Mouse (Mus musculus): ENCODE measurements around the gene Ndufaf8. TPM values are rescaled to one million over a fixed set of nuclear protein-coding genes. Genes with fewer than 3 reads are reported as not detected.

The Ndufaf8 gene
- total and polyA plus RNA-seq, 2 experiments from 2014 or later, result 16.7 to 58.1 TPM

GRCm38 (mm10) chr11:120085891-120086627 is 12.7 kb upstream of the Ndufaf8 start:
- Histone ChIP-seq H3K27ac (ENCODE audit: low read depth, low read length) (peak overlapping the region; percentile 66), H3K4me2 (ENCODE audit: low read depth) (peak overlapping the region; percentile 87), H3K4me1 (ENCODE audit: insufficient read depth) (peaks cover 9% of the 10 kb centered on the region), H3K9ac (peak overlapping the region; percentile 87), H3K36me3 (ENCODE audit: insufficient read depth) (peaks cover 32% of the 10 kb centered on the region), H3K27me3 (ENCODE audit: insufficient read depth, low read length) (no peaks in the 10 kb centered on the region), H3K4me3 (ENCODE audit: low read depth, low read length) (peak overlapping the region; percentile 77), H3K9me3 (ENCODE audit: low read length) (no peaks in the 10 kb centered on the region)
- DNase-seq, result peak; percentile 41
- under 1% methylated on average over 24 of the region's 25 CpGs for WGBS
- peak; percentile 59 for ATAC-seq
- no peak for TF ChIP-seq CTCF (IDR thresholded peaks at IDR 0.05; ENCODE audit: low read depth)

GRCm38 (mm10) chr11:120086702-120087152 is 12.0 kb upstream of the Ndufaf8 start, which contains the start of gene Cep131:
Cep131 (minus strand) TSS chr11:120086827.
- DNase-seq (peak; percentile 97), ATAC-seq (peak; percentile 100)
- peak within 1 kb of the TSS; percentile 87 for H3K4me2 ChIP-seq (ENCODE audit: low read depth)
- 1% methylated on average over 38 of the region's 42 CpGs for WGBS
- peaks cover 9% of the 10 kb centered on the region for H3K4me1 ChIP-seq (ENCODE audit: insufficient read depth)
- peak within 1 kb of the TSS; percentile 66 for H3K27ac ChIP-seq (ENCODE audit: low read depth, low read length)
- no peaks in the 10 kb centered on the region for H3K9me3 ChIP-seq (ENCODE audit: low read length)
- no peaks in the 10 kb centered on the region for H3K27me3 ChIP-seq (ENCODE audit: insufficient read depth, low read length)
- no peak for TF ChIP-seq CTCF (IDR thresholded peaks at IDR 0.05; ENCODE audit: low read depth)
- peak within 1 kb of the TSS; percentile 77 for H3K4me3 ChIP-seq (ENCODE audit: low read depth, low read length)
- peaks cover 33% of the 10 kb centered on the region for H3K36me3 ChIP-seq (ENCODE audit: insufficient read depth)
- peak within 1 kb of the TSS; percentile 87 for H3K9ac ChIP-seq

GRCm38 (mm10) chr11:120090661-120091060 is 8.1 kb upstream of the Ndufaf8 start:
- WGBS, result 90% methylated on average over 4 of the region's 4 CpGs
- Histone ChIP-seq H3K9me3 (ENCODE audit: low read length) (no peaks in the 10 kb centered on the region), H3K4me3 (ENCODE audit: low read depth, low read length) (no peak overlapping the region), H3K27ac (ENCODE audit: low read depth, low read length) (no peak overlapping the region), H3K4me1 (ENCODE audit: insufficient read depth) (peaks cover 4% of the 10 kb centered on the region; the same call in 1 of the 2 replicates), H3K9ac (no peak overlapping the region), H3K36me3 (ENCODE audit: insufficient read depth) (peaks cover 51% of the 10 kb centered on the region), H3K27me3 (ENCODE audit: insufficient read depth, low read length) (no peaks in the 10 kb centered on the region), H3K4me2 (ENCODE audit: low read depth) (no peak overlapping the region)
- no peak for ATAC-seq
- no peak for DNase-seq
- no peak for TF ChIP-seq CTCF (IDR thresholded peaks at IDR 0.05; ENCODE audit: low read depth)

GRCm38 (mm10) chr11:120092817-120093591 is 5.7 kb upstream of the Ndufaf8 start:
- no peak for DNase-seq
- TF ChIP-seq CTCF (IDR thresholded peaks at IDR 0.05; ENCODE audit: low read depth), result 0 out of 2 replicates have a peak, but pooled peaks have one; percentile 6
- 71% methylated on average over 23 of the region's 23 CpGs for whole genome bisulfite sequencing
- H3K36me3 ChIP-seq (ENCODE audit: insufficient read depth), result peaks cover 53% of the 10 kb centered on the region
- H3K27ac ChIP-seq (ENCODE audit: low read depth, low read length), result no peak overlapping the region
- no peak for ATAC-seq
- H3K4me2 ChIP-seq (ENCODE audit: low read depth), result no peak overlapping the region
- H3K27me3 ChIP-seq (ENCODE audit: insufficient read depth, low read length), result no peaks in the 10 kb centered on the region
- H3K9ac ChIP-seq, result no peak overlapping the region
- H3K4me1 ChIP-seq (ENCODE audit: insufficient read depth), result peaks cover 7% of the 10 kb centered on the region; the same call in 1 of the 2 replicates
- H3K9me3 ChIP-seq (ENCODE audit: low read length), result no peaks in the 10 kb centered on the region
- no peak overlapping the region for H3K4me3 ChIP-seq (ENCODE audit: low read depth, low read length)

- Histone ChIP-seq H3K27me3 (ENCODE audit: insufficient read depth, low read length) (no peaks in the 10 kb centered on the region), H3K9me3 (ENCODE audit: low read length) (no peaks in the 10 kb centered on the region), H3K36me3 (ENCODE audit: insufficient read depth) (peaks cover 25% of the 10 kb centered on the region), H3K27ac (ENCODE audit: low read depth, low read length) (0 out of 2 replicates have a peak overlapping the region, but pooled peaks have one; percentile 21), H3K9ac (no peak overlapping the region), H3K4me3 (ENCODE audit: low read depth, low read length) (no peak overlapping the region), H3K4me1 (ENCODE audit: insufficient read depth) (peaks cover 9% of the 10 kb centered on the region; the same call in 1 of the 2 replicates), H3K4me2 (ENCODE audit: low read depth) (no peak overlapping the region)
- WGBS, result 2% methylated on average over 3 of the region's 3 CpGs
- TF ChIP-seq CTCF (IDR thresholded peaks at IDR 0.05; ENCODE audit: low read depth), result peak; percentile 86
- ATAC-seq (no peak), DNase-seq (peak; percentile 80)
These were observed 2.3 kb downstream of the Ndufaf8 start for GRCm38 (mm10) chr11:120101036-120101435.

- no peaks in the 10 kb centered on the region for H3K27me3 ChIP-seq (ENCODE audit: insufficient read depth, low read length)
- H3K9ac ChIP-seq, result no peak overlapping the region
- ATAC-seq (no peak), DNase-seq (no peak)
- H3K27ac ChIP-seq (ENCODE audit: low read depth, low read length), result no peak overlapping the region
- no peaks in the 10 kb centered on the region for H3K9me3 ChIP-seq (ENCODE audit: low read length)
- no peak overlapping the region for H3K4me2 ChIP-seq (ENCODE audit: low read depth)
- WGBS, result 92% methylated on average over 3 of the region's 3 CpGs
- 0 out of 2 replicates have a peak, but pooled peaks cover 2% of the 10 kb centered on the region for H3K4me1 ChIP-seq (ENCODE audit: insufficient read depth)
- peaks cover 39% of the 10 kb centered on the region for H3K36me3 ChIP-seq (ENCODE audit: insufficient read depth)
- no peak overlapping the region for H3K4me3 ChIP-seq (ENCODE audit: low read depth, low read length)
- TF ChIP-seq CTCF (IDR thresholded peaks at IDR 0.05; ENCODE audit: low read depth), result no peak
These were observed 4.8 kb downstream of the Ndufaf8 start for GRCm38 (mm10) chr11:120103431-120103997.
